8 mouse cellular contexts compared by ENCODE assay signal in genomic region chrX:102643823-102644572, GRCm38 (mm10). TPM values are rescaled to one million over a fixed set of nuclear protein-coding genes. Genes with fewer than 3 reads are reported as not detected.
A peak's percentile ranks its signal among the peaks of the same experiment; 100 is the strongest.
DNase-seq lines count a peak whose midpoint lies in the region; ATAC-seq lines count a peak whose summit lies in the region.

TSS of gene Phka1 (minus strand) at chrX:102644246.

- WGBS in hindbrain, embryonic 13.5 days, result 20% methylated on average over 60 of the region's 60 CpGs

- peak within 1 kb of the TSS; percentile 62 for H3K9ac ChIP-seq in hindbrain, embryonic 13.5 days

- no peaks in the 10 kb centered on the region for H3K36me3 ChIP-seq in hindbrain, embryonic 13.5 days

- DNase-seq in Muller cell, postnatal 12 days (ENCODE audit: inconsistent ontology term), result peak; percentile 92
- peak; percentile 55 to 57 for DNase-seq in cerebellum, postnatal 14 days
- peak; percentile 28 to 54 for DNase-seq in frontal cortex, postnatal 14 days (ENCODE audit: low spot score in 2 of 2)
- DNase-seq in layer of hippocampus, postnatal 36 days, result peak; percentile 68 to 69
- peak; percentile 78 for DNase-seq in lung, postnatal 25 days (ENCODE audit: low spot score)
- DNase-seq in retina, embryonic 14.5 days (ENCODE audit: low spot score), result peak; percentile 66
- peak; percentile 64 for DNase-seq in urinary bladder, adult 2 months (ENCODE audit: low spot score)

- H3K4me3 ChIP-seq in hindbrain, embryonic 13.5 days, result peak within 1 kb of the TSS; percentile 55

- peak; percentile 90 for ATAC-seq in hindbrain, embryonic 13.5 days (ENCODE audit: low FRiP score)

- H3K4me2 ChIP-seq in hindbrain, embryonic 13.5 days, result peak within 1 kb of the TSS; percentile 61

- H3K27ac ChIP-seq in hindbrain, embryonic 13.5 days, result no peak within 1 kb of the TSS

- H3K27me3 ChIP-seq in hindbrain, embryonic 13.5 days, result peaks cover 36% of the 10 kb centered on the region; the same call in 1 of the 2 replicates

- peaks cover 6% of the 10 kb centered on the region for H3K4me1 ChIP-seq in hindbrain, embryonic 13.5 days (replicated peaks)

- H3K9me3 ChIP-seq in hindbrain, embryonic 13.5 days, result no peaks in the 10 kb centered on the region

RNA-seq across cellular contexts. Expression of gene Phka1, which starts in this region (rescaled TPM):
- 6.8 and 6.9 TPM in 2 replicates for polyA plus RNA-seq in hindbrain, embryonic 13.5 days (2015; fragmentation: Nextera tagmentation; extraction: Ambion mirVana)
- total RNA-seq in layer of hippocampus, postnatal 36 days (2021), result 10 to 100 TPM; 24.0 to 25.0 TPM
- polyA plus RNA-seq in urinary bladder, adult 2 months (2012; rRNA removed), result 12.0 and 13.4 TPM in 2 replicates

Comparison
In these comparisons a context has a peak if more than half of its experiments do, and no peak if none do; other contexts are left out.
1. DNase-seq: peak in every context shown above with its lines; median percentile 92 in Muller cell, postnatal 12 days; 78 in lung, postnatal 25 days; 68 in layer of hippocampus, postnatal 36 days; 66 in retina, embryonic 14.5 days; 64 in urinary bladder, adult 2 months; 56 in cerebellum, postnatal 14 days; 41 in frontal cortex, postnatal 14 days.